Mouse (Mus musculus): ENCODE results near the gene Arhgap15. TPM values are rescaled to one million over a fixed set of nuclear protein-coding genes. Genes with fewer than 3 reads are reported as not detected.
A peak's percentile ranks its signal among the peaks of the same experiment; 100 is the strongest.

Arhgap15 gene
- polyA plus RNA-seq, 1 experiment from 2014 or later = 2.8 TPM

DNA sequence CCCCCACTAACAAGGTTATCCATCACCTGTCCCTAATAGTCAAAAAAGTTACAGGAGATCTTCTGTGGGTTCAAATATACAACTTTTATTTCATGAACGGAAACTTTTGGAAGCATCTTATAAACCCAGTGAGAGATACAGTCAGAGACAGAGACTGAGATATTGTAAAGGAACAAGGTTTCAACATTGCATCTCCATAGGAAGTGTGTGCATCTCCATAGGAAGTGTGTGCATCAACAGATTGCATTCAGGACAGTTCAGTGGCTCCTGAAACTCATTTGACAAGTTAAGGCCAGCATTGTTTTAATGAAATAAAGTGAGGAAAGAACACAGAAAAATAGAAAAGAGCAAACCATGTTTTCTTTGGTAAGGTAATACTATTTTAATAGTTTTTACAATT lies 296.0 kb downstream of the Arhgap15 start:
- Histone ChIP-seq H3K4me2 (ENCODE audit: low read depth, low read length) (no peak overlapping the region), H3K9me3 (ENCODE audit: control insufficient read depth, low read length) (no peaks in the 10 kb centered on the region), H3K27ac (replicated peaks; ENCODE audit: low read depth, low read length) (no peak overlapping the region), H3K4me3 (ENCODE audit: low read depth, low read length) (no peak overlapping the region), H3K9ac (ENCODE audit: low read depth, low read length) (no peak overlapping the region), H3K27me3 (replicated peaks; ENCODE audit: control insufficient read depth, insufficient read depth, low read length) (no peaks in the 10 kb centered on the region), H3K4me1 (ENCODE audit: control insufficient read depth, insufficient read depth, low read length) (no peaks in the 10 kb centered on the region), H3K36me3 (ENCODE audit: control insufficient read depth, insufficient read depth, low read length) (no peaks in the 10 kb centered on the region)
- DNase-seq (ENCODE audit: low spot score) = no peak
- 67% methylated on average over 1 of the region's 1 CpGs for WGBS
- ATAC-seq (ENCODE audit: low read depth) = no peak

DNA sequence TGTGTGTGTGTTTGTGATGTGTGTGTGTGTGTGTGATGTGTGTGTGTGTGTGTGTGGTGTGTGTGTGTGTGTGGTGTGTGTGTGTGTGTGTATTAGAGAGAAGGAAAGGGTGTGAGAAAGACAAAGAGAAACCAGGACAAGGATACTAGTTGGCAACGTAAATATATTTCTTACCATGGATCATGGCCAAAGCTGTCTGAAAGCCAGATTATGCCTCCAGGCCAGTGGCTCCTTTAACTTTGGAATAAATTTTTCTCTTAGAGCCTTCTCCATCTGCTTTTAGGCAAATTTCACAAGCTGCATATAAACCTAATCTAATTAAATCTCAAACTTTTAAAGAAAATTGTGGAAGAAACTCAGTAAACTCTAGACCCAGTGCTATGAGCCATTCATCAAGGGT lies 296.6 kb downstream of the Arhgap15 start:
- H3K9me3 ChIP-seq (ENCODE audit: control insufficient read depth, low read length) = no peaks in the 10 kb centered on the region
- ATAC-seq (ENCODE audit: low read depth) (no peak), DNase-seq (ENCODE audit: low spot score) (no peak)
- WGBS = 54% methylated on average over 1 of the region's 1 CpGs
- H3K4me2 ChIP-seq (ENCODE audit: low read depth, low read length) = no peak overlapping the region
- H3K27me3 ChIP-seq (replicated peaks; ENCODE audit: control insufficient read depth, insufficient read depth, low read length) = no peaks in the 10 kb centered on the region
- H3K9ac ChIP-seq (ENCODE audit: low read depth, low read length) = no peak overlapping the region
- no peak overlapping the region for H3K27ac ChIP-seq (replicated peaks; ENCODE audit: low read depth, low read length)
- no peak overlapping the region for H3K4me3 ChIP-seq (ENCODE audit: low read depth, low read length)
- no peaks in the 10 kb centered on the region for H3K4me1 ChIP-seq (ENCODE audit: control insufficient read depth, insufficient read depth, low read length)
- no peaks in the 10 kb centered on the region for H3K36me3 ChIP-seq (ENCODE audit: control insufficient read depth, insufficient read depth, low read length)

DNA sequence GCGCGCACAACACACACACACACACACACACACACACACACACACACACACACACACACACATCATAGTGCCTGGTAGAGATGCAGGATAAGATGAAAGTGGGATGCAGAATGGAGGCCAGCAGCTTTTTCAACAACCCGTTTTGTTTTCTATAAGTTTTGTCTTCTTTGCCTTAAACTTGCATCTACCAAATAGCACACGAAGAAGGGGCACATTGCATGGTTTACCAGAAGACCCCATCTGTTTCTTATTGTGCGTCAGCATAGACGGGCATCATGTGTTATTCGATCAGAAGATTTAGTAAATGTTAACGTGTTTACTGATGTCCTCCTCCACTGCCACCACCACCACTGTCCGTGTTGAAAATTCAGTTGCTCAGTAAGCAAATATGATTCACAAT lies 311.7 kb downstream of the Arhgap15 start:
- Histone ChIP-seq H3K27ac (replicated peaks; ENCODE audit: low read depth, low read length) (0 out of 2 replicates have a peak overlapping the region, but pooled peaks have one; percentile 2), H3K27me3 (replicated peaks; ENCODE audit: control insufficient read depth, insufficient read depth, low read length) (no peaks in the 10 kb centered on the region), H3K4me2 (ENCODE audit: low read depth, low read length) (peak overlapping the region; percentile 26; the same call in 1 of the 2 replicates), H3K9me3 (ENCODE audit: control insufficient read depth, low read length) (no peaks in the 10 kb centered on the region), H3K36me3 (ENCODE audit: control insufficient read depth, insufficient read depth, low read length) (no peaks in the 10 kb centered on the region), H3K4me1 (ENCODE audit: control insufficient read depth, insufficient read depth, low read length) (peaks cover 3% of the 10 kb centered on the region; the same call in 1 of the 2 replicates), H3K4me3 (ENCODE audit: low read depth, low read length) (no peak overlapping the region), H3K9ac (ENCODE audit: low read depth, low read length) (no peak overlapping the region)
- WGBS = 54% methylated on average over 9 of the region's 9 CpGs
- no peak for ATAC-seq (ENCODE audit: low read depth)
- DNase-seq (ENCODE audit: low spot score) = no peak

DNA sequence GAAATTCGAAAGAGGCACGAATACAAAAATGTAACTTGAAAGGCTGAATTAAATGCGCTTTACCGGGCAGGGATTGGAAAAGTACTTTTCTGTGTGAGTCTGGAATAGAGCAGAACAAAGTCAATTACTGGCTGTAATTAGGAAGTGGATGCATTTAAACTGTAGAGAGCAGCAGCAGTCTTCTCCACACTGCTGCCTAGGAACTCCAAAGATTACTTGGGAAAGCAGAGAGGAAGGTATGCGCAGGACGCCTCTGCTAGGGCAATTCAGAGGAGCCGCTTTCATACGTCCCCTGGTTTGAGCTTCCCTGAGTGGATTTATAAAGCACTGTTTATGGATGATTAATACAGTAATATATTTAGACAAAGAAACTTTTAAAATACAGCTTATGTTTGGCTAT lies 312.1 kb downstream of the Arhgap15 start:
- WGBS = 43% methylated on average over 8 of the region's 8 CpGs
- no peak for ATAC-seq (ENCODE audit: low read depth)
- Histone ChIP-seq H3K27ac (replicated peaks; ENCODE audit: low read depth, low read length) (0 out of 2 replicates have a peak overlapping the region, but pooled peaks have one; percentile 2), H3K4me3 (ENCODE audit: low read depth, low read length) (no peak overlapping the region), H3K9me3 (ENCODE audit: control insufficient read depth, low read length) (no peaks in the 10 kb centered on the region), H3K36me3 (ENCODE audit: control insufficient read depth, insufficient read depth, low read length) (no peaks in the 10 kb centered on the region), H3K9ac (ENCODE audit: low read depth, low read length) (no peak overlapping the region), H3K4me2 (ENCODE audit: low read depth, low read length) (peak overlapping the region; percentile 26), H3K27me3 (replicated peaks; ENCODE audit: control insufficient read depth, insufficient read depth, low read length) (no peaks in the 10 kb centered on the region), H3K4me1 (ENCODE audit: control insufficient read depth, insufficient read depth, low read length) (peaks cover 3% of the 10 kb centered on the region; the same call in 1 of the 2 replicates)
- peak; percentile 66 for DNase-seq (ENCODE audit: low spot score)

DNA sequence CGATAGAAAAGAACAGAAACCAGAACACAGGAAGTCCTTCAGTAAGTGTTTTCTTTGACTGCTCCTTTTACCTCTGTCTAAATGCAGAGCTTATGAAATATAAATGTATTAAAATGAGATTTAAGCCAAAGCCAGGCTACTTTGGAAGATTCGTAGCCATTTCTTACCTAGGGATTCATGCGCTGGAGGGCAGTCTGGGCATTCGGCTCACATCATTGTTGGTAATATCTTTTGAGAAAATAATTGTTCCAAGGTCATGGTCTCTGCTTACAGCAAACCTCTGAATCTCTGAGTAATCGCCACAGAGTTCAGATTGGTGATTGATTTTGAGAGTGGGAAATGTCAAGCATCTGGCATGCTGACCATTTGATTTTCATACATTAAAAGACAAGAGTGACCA lies 316.4 kb downstream of the Arhgap15 start:
- no peak overlapping the region for H3K4me3 ChIP-seq (ENCODE audit: low read depth, low read length)
- no peak overlapping the region for H3K4me2 ChIP-seq (ENCODE audit: low read depth, low read length)
- no peak overlapping the region for H3K27ac ChIP-seq (replicated peaks; ENCODE audit: low read depth, low read length)
- H3K27me3 ChIP-seq (replicated peaks; ENCODE audit: control insufficient read depth, insufficient read depth, low read length) = no peaks in the 10 kb centered on the region
- ATAC-seq (ENCODE audit: low read depth) (no peak), DNase-seq (ENCODE audit: low spot score) (no peak)
- H3K9me3 ChIP-seq (ENCODE audit: control insufficient read depth, low read length) = no peaks in the 10 kb centered on the region
- H3K4me1 ChIP-seq (ENCODE audit: control insufficient read depth, insufficient read depth, low read length) = no peaks in the 10 kb centered on the region
- 69% methylated on average over 5 of the region's 5 CpGs for WGBS
- no peaks in the 10 kb centered on the region for H3K36me3 ChIP-seq (ENCODE audit: control insufficient read depth, insufficient read depth, low read length)
- no peak overlapping the region for H3K9ac ChIP-seq (ENCODE audit: low read depth, low read length)

DNA sequence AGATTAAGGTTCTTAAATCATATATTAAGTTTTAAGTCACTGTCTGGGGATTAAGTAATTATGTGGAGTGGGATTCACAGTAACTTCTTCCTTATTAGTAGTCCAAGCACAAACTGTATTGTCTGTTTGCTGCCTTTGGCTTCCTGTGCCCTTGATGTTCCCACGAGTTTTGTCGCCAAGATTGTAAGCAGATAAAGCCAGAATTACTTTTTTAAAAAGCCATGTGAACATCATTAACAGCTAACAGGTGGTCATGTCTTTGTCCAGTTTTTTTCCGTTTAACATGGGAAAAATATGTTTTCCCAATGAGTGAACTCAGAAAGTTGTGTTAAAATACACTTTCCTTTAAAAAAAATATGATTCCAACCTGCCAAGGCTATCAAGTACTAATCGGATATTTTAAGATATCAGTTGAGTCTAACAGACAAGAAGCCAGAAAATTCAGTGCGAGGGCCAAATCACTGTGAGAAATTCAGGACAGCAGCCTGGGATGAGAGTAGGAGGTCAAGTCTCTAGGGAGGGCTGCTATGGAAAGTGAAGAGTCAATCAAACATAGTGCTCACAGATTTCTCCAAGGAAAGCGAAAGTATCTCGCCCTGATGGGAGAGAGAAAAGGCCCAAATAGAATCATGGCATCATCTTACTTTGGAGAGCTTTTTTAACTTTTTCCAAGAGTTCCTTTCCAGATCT lies 319.7 kb downstream of the Arhgap15 start:
- no peak overlapping the region for H3K9ac ChIP-seq (ENCODE audit: low read depth, low read length)
- ATAC-seq (ENCODE audit: low read depth) = no peak
- H3K27ac ChIP-seq (replicated peaks; ENCODE audit: low read depth, low read length) = no peak overlapping the region
- H3K36me3 ChIP-seq (ENCODE audit: control insufficient read depth, insufficient read depth, low read length) = no peaks in the 10 kb centered on the region
- no peaks in the 10 kb centered on the region for H3K4me1 ChIP-seq (ENCODE audit: control insufficient read depth, insufficient read depth, low read length)
- H3K4me2 ChIP-seq (ENCODE audit: low read depth, low read length) = no peak overlapping the region
- H3K4me3 ChIP-seq (ENCODE audit: low read depth, low read length) = no peak overlapping the region
- peak; percentile 32 for DNase-seq (ENCODE audit: low spot score)
- H3K27me3 ChIP-seq (replicated peaks; ENCODE audit: control insufficient read depth, insufficient read depth, low read length) = no peaks in the 10 kb centered on the region
- H3K9me3 ChIP-seq (ENCODE audit: control insufficient read depth, low read length) = no peaks in the 10 kb centered on the region
- 61% methylated on average over 7 of the region's 7 CpGs for WGBS

DNA sequence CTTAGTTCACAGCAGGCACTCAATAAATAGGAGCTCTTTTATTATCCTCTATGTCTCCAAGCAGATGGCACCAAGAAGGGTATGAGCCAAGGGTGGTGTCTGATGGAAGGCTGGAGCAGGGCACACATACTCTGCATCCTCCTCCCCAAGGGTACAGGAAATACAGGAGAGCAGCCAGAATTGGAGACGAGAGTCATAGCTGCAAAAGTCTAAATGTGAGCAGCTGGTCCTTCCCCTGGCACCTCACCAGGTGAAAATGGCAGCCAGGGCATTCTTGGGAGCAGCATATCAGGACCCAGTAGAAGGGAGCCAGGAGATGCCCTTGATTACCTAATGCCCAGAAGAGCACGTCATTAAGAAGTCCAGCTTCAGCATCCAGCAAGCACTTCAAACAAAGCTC lies 320.3 kb downstream of the Arhgap15 start:
- DNase-seq (ENCODE audit: low spot score) (no peak), ATAC-seq (ENCODE audit: low read depth) (no peak)
- Histone ChIP-seq H3K9me3 (ENCODE audit: control insufficient read depth, low read length) (no peaks in the 10 kb centered on the region), H3K27me3 (replicated peaks; ENCODE audit: control insufficient read depth, insufficient read depth, low read length) (no peaks in the 10 kb centered on the region), H3K9ac (ENCODE audit: low read depth, low read length) (no peak overlapping the region), H3K4me2 (ENCODE audit: low read depth, low read length) (no peak overlapping the region), H3K4me3 (ENCODE audit: low read depth, low read length) (no peak overlapping the region), H3K27ac (replicated peaks; ENCODE audit: low read depth, low read length) (no peak overlapping the region), H3K4me1 (ENCODE audit: control insufficient read depth, insufficient read depth, low read length) (no peaks in the 10 kb centered on the region), H3K36me3 (ENCODE audit: control insufficient read depth, insufficient read depth, low read length) (no peaks in the 10 kb centered on the region)
- WGBS = 70% methylated on average over 2 of the region's 2 CpGs

DNA sequence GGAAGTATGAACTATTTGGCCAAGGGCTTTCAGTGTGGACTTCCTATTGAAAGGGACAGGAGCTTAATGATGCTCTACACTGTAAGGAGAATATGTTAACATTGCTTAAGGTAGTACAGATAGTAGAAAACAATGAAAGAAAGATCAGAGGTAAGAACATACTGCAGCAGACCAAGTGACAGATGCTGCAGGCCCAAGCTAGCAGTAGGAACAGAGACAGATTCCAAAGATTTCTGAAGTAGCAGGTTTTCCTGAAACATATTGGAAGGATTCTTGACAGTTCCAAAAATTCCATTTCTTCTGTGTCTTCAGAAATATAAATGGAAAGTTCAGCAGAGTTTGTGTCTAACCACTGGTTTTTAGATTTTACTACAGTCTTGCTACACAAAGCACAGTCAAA lies 327.9 kb downstream of the Arhgap15 start:
- no peak for ATAC-seq (ENCODE audit: low read depth)
- H3K27me3 ChIP-seq (replicated peaks; ENCODE audit: control insufficient read depth, insufficient read depth, low read length) = no peaks in the 10 kb centered on the region
- no peak overlapping the region for H3K9ac ChIP-seq (ENCODE audit: low read depth, low read length)
- no peak overlapping the region for H3K4me3 ChIP-seq (ENCODE audit: low read depth, low read length)
- DNase-seq (ENCODE audit: low spot score) = no peak
- H3K36me3 ChIP-seq (ENCODE audit: control insufficient read depth, insufficient read depth, low read length) = no peaks in the 10 kb centered on the region
- no peaks in the 10 kb centered on the region for H3K4me1 ChIP-seq (ENCODE audit: control insufficient read depth, insufficient read depth, low read length)
- H3K9me3 ChIP-seq (ENCODE audit: control insufficient read depth, low read length) = no peaks in the 10 kb centered on the region
- no peak overlapping the region for H3K27ac ChIP-seq (replicated peaks; ENCODE audit: low read depth, low read length)
- H3K4me2 ChIP-seq (ENCODE audit: low read depth, low read length) = no peak overlapping the region

DNA sequence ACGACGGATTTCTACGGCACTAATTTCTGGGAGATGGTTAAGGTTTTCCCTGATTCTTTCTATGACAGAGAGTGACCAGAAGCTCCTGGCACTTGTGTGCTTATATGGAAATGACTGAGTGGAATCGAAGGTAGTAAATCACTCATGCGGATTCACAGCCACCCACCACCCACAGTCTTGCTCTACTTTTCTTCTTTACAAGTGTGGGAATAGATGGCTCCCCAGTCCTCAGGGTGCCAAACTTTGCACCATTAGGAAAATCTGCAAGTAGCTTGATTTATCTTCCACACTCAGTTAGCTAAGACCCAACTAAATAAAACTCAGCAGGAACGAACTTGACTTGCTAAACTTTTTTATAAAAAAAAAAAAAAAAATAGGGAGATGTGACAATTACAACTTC lies 331.9 kb downstream of the Arhgap15 start:
- DNase-seq (ENCODE audit: low spot score) (no peak), ATAC-seq (ENCODE audit: low read depth) (no peak)
- H3K9me3 ChIP-seq (ENCODE audit: control insufficient read depth, low read length) = no peaks in the 10 kb centered on the region
- no peak overlapping the region for H3K4me2 ChIP-seq (ENCODE audit: low read depth, low read length)
- WGBS = 84% methylated on average over 6 of the region's 6 CpGs
- H3K27me3 ChIP-seq (replicated peaks; ENCODE audit: control insufficient read depth, insufficient read depth, low read length) = no peaks in the 10 kb centered on the region
- no peak overlapping the region for H3K27ac ChIP-seq (replicated peaks; ENCODE audit: low read depth, low read length)
- H3K9ac ChIP-seq (ENCODE audit: low read depth, low read length) = no peak overlapping the region
- H3K4me1 ChIP-seq (ENCODE audit: control insufficient read depth, insufficient read depth, low read length) = no peaks in the 10 kb centered on the region
- no peak overlapping the region for H3K4me3 ChIP-seq (ENCODE audit: low read depth, low read length)
- no peaks in the 10 kb centered on the region for H3K36me3 ChIP-seq (ENCODE audit: control insufficient read depth, insufficient read depth, low read length)

All from embryonic facial prominence, embryonic 14.5 days (tissue).